Mouse (Mus musculus) stomach, embryonic 16.5 days (tissue): ENCODE results near the gene Ccdc63. TPM values are rescaled to one million over a fixed set of nuclear protein-coding genes. Genes with fewer than 3 reads are reported as not detected.

Source experiments
- ATAC-seq: fragments of 200-750 bp; cut with Nextera tagmentation; 2 replicates; pipeline ENCODE4 v1.8.0; 2017; ENCODE audit warnings: moderate number of reproducible peaks, moderate TSS enrichment; ENCODE audit not compliant: insufficient read depth, low FRiP score
- H3K27ac ChIP-seq: fragments of 300-500 bp; sonication (generic); 2 replicates; pipeline ENCODE4 v1.5.1; 2014; ENCODE audit warnings: low read length
- H3K27me3 ChIP-seq: fragments of 300-500 bp; sonication (generic); 2 replicates; pipeline ENCODE4 v1.6.1; 2014; ENCODE audit warnings: low read length, control low read depth, mixed read lengths; ENCODE audit not compliant: control insufficient read depth, insufficient read depth
- H3K36me3 ChIP-seq: fragments of 300-500 bp; sonication (generic); 2 replicates; pipeline ENCODE4 v1.6.1; 2014; ENCODE audit warnings: low read length; ENCODE audit not compliant: control insufficient read depth, insufficient read depth
- H3K4me1 ChIP-seq: fragments of 300-500 bp; sonication (generic); 2 replicates; pipeline ENCODE4 v1.6.1; 2014; ENCODE audit warnings: low read length, control low read depth, mixed read lengths; ENCODE audit not compliant: control insufficient read depth, insufficient read depth
- H3K4me2 ChIP-seq: fragments of 300-500 bp; sonication (generic); 2 replicates; pipeline ENCODE4 v1.6.1; 2014; ENCODE audit warnings: low read depth, low read length, mixed read lengths
- H3K4me3 ChIP-seq: fragments of 300-500 bp; sonication (generic); replicated peaks from 2 replicates; pipeline ENCODE4 v1.5.1; 2014; ENCODE audit warnings: mild to moderate bottlenecking, low read length
- H3K9ac ChIP-seq: fragments of 300-500 bp; sonication (generic); 2 replicates; pipeline ENCODE4 v1.6.1; 2014; ENCODE audit warnings: low read length
- H3K9me3 ChIP-seq: fragments of 300-500 bp; sonication (generic); replicated peaks from 2 replicates; pipeline ENCODE4 v1.6.1; 2016; ENCODE audit warnings: low read length, control low read depth; ENCODE audit not compliant: control insufficient read depth
- WGBS: fragments of 180-500 bp; shearing (Covaris S2); extraction: QIAGEN DNeasy Blood & Tissue Kit; methylation state at CpG from one replicate; pipeline ENCODE4 v1.1.7; 2014; 5-methylcytosine and 5-hydroxymethylcytosine counted together
- polyA plus RNA-seq: library from polyadenylated mRNA; unstranded; fragments of >200 nt; fragmentation: Nextera tagmentation; extraction: Ambion mirVana; gene quantifications from 2 replicates; pipeline ENCODE4 v1.2.1, GENCODE M21; 2015

Gene Ccdc63
- polyA plus RNA-seq, 1 experiment from 2014 or later, result not detected

- H3K36me3 ChIP-seq, result no peaks in the 10 kb centered on the region
- ATAC-seq, result no peak
- H3K4me1 ChIP-seq, result no peaks in the 10 kb centered on the region
- H3K9me3 ChIP-seq, result no peaks in the 10 kb centered on the region
- H3K27ac ChIP-seq, result no peak overlapping the region
- no peak overlapping the region for H3K4me3 ChIP-seq
- no peaks in the 10 kb centered on the region for H3K27me3 ChIP-seq
- no peak overlapping the region for H3K9ac ChIP-seq
- WGBS, result 61% methylated on average over 3 of the region's 3 CpGs
- no peak overlapping the region for H3K4me2 ChIP-seq
Observed at GRCm38 (mm10) chr5:122086121-122086520, 54.5 kb downstream of the Ccdc63 start.

GRCm38 (mm10) chr5:122085291-122085690 is 55.3 kb downstream of the Ccdc63 start:
- ATAC-seq, result no peak
- H3K4me3 ChIP-seq, result no peak overlapping the region
- H3K4me2 ChIP-seq, result no peak overlapping the region
- no peaks in the 10 kb centered on the region for H3K36me3 ChIP-seq
- 68% methylated on average over 7 of the region's 7 CpGs for WGBS
- no peak overlapping the region for H3K27ac ChIP-seq
- no peaks in the 10 kb centered on the region for H3K9me3 ChIP-seq
- H3K9ac ChIP-seq, result no peak overlapping the region
- no peaks in the 10 kb centered on the region for H3K4me1 ChIP-seq
- no peaks in the 10 kb centered on the region for H3K27me3 ChIP-seq

- H3K9me3 ChIP-seq, result no peaks in the 10 kb centered on the region
- no peak overlapping the region for H3K4me2 ChIP-seq
- ATAC-seq, result no peak
- H3K36me3 ChIP-seq, result no peaks in the 10 kb centered on the region
- H3K27ac ChIP-seq, result no peak overlapping the region
- H3K4me3 ChIP-seq, result no peak overlapping the region
- H3K9ac ChIP-seq, result no peak overlapping the region
- WGBS, result 62% methylated on average over 3 of the region's 3 CpGs
- no peaks in the 10 kb centered on the region for H3K27me3 ChIP-seq
- H3K4me1 ChIP-seq, result no peaks in the 10 kb centered on the region
Observed at GRCm38 (mm10) chr5:122084470-122084869, 56.2 kb downstream of the Ccdc63 start.

- ATAC-seq, result no peak
- no peaks in the 10 kb centered on the region for H3K27me3 ChIP-seq
Observed at GRCm38 (mm10) chr5:122083282-122083681, 57.3 kb downstream of the Ccdc63 start.

GRCm38 (mm10) chr5:122081471-122081870 is 59.2 kb downstream of the Ccdc63 start:
- Histone ChIP-seq H3K9me3 (no peaks in the 10 kb centered on the region), H3K27me3 (no peaks in the 10 kb centered on the region), H3K27ac (no peak overlapping the region), H3K36me3 (no peaks in the 10 kb centered on the region), H3K4me2 (no peak overlapping the region), H3K9ac (no peak overlapping the region), H3K4me3 (no peak overlapping the region), H3K4me1 (no peaks in the 10 kb centered on the region)
- no peak for ATAC-seq
- 84% methylated on average over 13 of the region's 13 CpGs for WGBS

More at GRCm38 (mm10) chr5:122083282-122083681, 57.3 kb downstream of the Ccdc63 start:
- no peaks in the 10 kb centered on the region for H3K4me1 ChIP-seq
- H3K9me3 ChIP-seq, result no peaks in the 10 kb centered on the region
- WGBS, result 91% methylated on average over 2 of the region's 2 CpGs
- H3K4me3 ChIP-seq, result no peak overlapping the region
- no peaks in the 10 kb centered on the region for H3K36me3 ChIP-seq
- no peak overlapping the region for H3K4me2 ChIP-seq
- no peak overlapping the region for H3K27ac ChIP-seq
- H3K9ac ChIP-seq, result no peak overlapping the region

- H3K4me1 ChIP-seq, result no peaks in the 10 kb centered on the region
- no peak overlapping the region for H3K4me2 ChIP-seq
- H3K36me3 ChIP-seq, result no peaks in the 10 kb centered on the region
- H3K9me3 ChIP-seq, result no peaks in the 10 kb centered on the region
- H3K27me3 ChIP-seq, result no peaks in the 10 kb centered on the region
- peak; percentile 81 for ATAC-seq
- no peak overlapping the region for H3K27ac ChIP-seq
- no peak overlapping the region for H3K9ac ChIP-seq
- WGBS, result 38% methylated on average over 11 of the region's 11 CpGs
- H3K4me3 ChIP-seq, result no peak overlapping the region
Observed at GRCm38 (mm10) chr5:122080930-122081329, 59.7 kb downstream of the Ccdc63 start.

GRCm38 (mm10) chr5:122079796-122080195 is 60.8 kb downstream of the Ccdc63 start:
- Histone ChIP-seq H3K4me2 (no peak overlapping the region), H3K36me3 (no peaks in the 10 kb centered on the region), H3K9ac (no peak overlapping the region), H3K27ac (no peak overlapping the region), H3K9me3 (no peaks in the 10 kb centered on the region), H3K27me3 (no peaks in the 10 kb centered on the region), H3K4me3 (no peak overlapping the region), H3K4me1 (no peaks in the 10 kb centered on the region)
- WGBS, result 80% methylated on average over 7 of the region's 7 CpGs
- no peak for ATAC-seq

- ATAC-seq, result no peak
- Histone ChIP-seq H3K9ac (no peak overlapping the region), H3K4me1 (no peaks in the 10 kb centered on the region), H3K4me3 (no peak overlapping the region), H3K27me3 (no peaks in the 10 kb centered on the region), H3K36me3 (no peaks in the 10 kb centered on the region), H3K27ac (no peak overlapping the region), H3K4me2 (no peak overlapping the region), H3K9me3 (no peaks in the 10 kb centered on the region)
- WGBS, result 80% methylated on average over 4 of the region's 4 CpGs
Observed at GRCm38 (mm10) chr5:122077244-122077643, 63.4 kb downstream of the Ccdc63 start.

- Histone ChIP-seq H3K36me3 (no peaks in the 10 kb centered on the region), H3K4me3 (no peak overlapping the region), H3K4me1 (no peaks in the 10 kb centered on the region), H3K4me2 (no peak overlapping the region), H3K27me3 (no peaks in the 10 kb centered on the region), H3K9me3 (no peaks in the 10 kb centered on the region), H3K27ac (no peak overlapping the region), H3K9ac (no peak overlapping the region)
- ATAC-seq, result no peak
- WGBS, result 51% methylated on average over 3 of the region's 3 CpGs
Observed at GRCm38 (mm10) chr5:122075736-122076135, 64.9 kb downstream of the Ccdc63 start.

- H3K4me3 ChIP-seq, result no peak overlapping the region
- no peaks in the 10 kb centered on the region for H3K9me3 ChIP-seq
- no peaks in the 10 kb centered on the region for H3K4me1 ChIP-seq
- no peaks in the 10 kb centered on the region for H3K36me3 ChIP-seq
- no peaks in the 10 kb centered on the region for H3K27me3 ChIP-seq
- ATAC-seq, result no peak
- WGBS, result 79% methylated on average over 4 of the region's 4 CpGs
- no peak overlapping the region for H3K4me2 ChIP-seq
- H3K9ac ChIP-seq, result no peak overlapping the region
- no peak overlapping the region for H3K27ac ChIP-seq
Observed at GRCm38 (mm10) chr5:122071997-122072396, 68.6 kb downstream of the Ccdc63 start.
